Mouse (Mus musculus) layer of hippocampus, adult 18-20 months (tissue): ENCODE data around the gene Bmp7. TPM values are rescaled to one million over a fixed set of nuclear protein-coding genes. Genes with fewer than 3 reads are reported as not detected.

Experiments
- DNase-seq, 2 experiments: peaks; one replicate each; pipeline ENCODE4 v3.0.0; 2022; ENCODE audit warnings: low spot score in 2 of 2
- long read RNA-seq: library from polyadenylated mRNA; stranded (forward); transcript quantifications from one replicate; pipeline ENCODE4 v2.0.0, GENCODE M21; 2021
- total RNA-seq, 2 experiments: library from RNA; stranded (reverse); gene quantifications; 2 replicates each; pipeline ENCODE4 v1.2.3; 2021

Bmp7 gene
- 1 to 10 TPM; 4.8 to 5.1 TPM for total RNA-seq
- long read RNA-seq, transcript Bmp7-201 (7 exons, 3,670 nt): major isoform, 8 of 8 reads
- long read RNA-seq, partial matches to known transcripts: 0 of 8 reads
- long read RNA-seq, other reads (novel, unspliced or antisense): 0 of 8 reads

- DNase-seq: peak; percentile 4 to 26
These were observed at the start of gene Bmp7 for GRCm38 (mm10) chr2:172940003-172940798. Bmp7 (minus strand) TSS chr2:172940321.

- DNase-seq: no peak
These were observed 42.8 kb upstream of the Bmp7 start for GRCm38 (mm10) chr2:172982776-172983561.

- DNase-seq: no peak
These were observed 39.7 kb upstream of the Bmp7 start for GRCm38 (mm10) chr2:172979666-172980345.

GRCm38 (mm10) chr2:172978131-172978633 lies 38.1 kb upstream of the Bmp7 start:
- no peak for DNase-seq

DNA sequence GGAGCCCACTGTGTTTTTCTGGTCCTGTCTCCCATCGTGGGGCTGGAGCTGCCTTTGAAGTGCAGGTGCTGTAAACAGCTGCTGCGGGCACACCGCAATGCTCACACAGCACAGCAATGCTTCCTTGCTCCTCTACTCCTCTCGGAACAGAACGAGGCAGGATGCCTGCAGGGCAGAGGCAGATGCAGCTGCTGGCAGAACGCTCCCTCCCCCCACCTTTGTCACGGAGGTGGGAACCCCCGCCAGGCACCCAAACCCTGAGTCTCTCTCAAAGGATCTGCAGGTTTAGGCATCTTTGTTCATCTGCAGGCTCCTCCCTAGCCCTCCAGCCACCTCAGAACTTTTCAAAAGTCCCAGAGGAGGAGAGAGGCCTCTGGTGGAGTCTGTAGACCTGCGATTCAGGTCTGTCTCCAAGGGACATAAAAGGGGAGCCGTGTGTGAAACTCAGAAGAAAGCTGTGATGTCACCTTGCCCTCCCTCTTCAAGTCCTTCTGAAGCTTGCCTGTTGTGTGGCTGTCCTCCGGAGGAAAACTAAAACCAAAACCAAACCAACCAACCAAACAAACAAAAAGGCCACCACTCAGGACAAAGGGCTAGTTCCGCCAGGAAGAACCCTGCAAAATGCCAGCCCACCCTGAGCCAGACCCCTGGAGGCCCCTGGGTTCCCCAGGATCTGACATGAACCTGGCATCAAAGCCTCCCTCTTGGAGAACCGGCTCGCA lies 37.4 kb upstream of the Bmp7 start, which contains the start of gene Spo11:
Gene Spo11 (plus strand): TSS at position 292 of the 722 bp plus-strand sequence.
- no peak for DNase-seq

GRCm38 (mm10) chr2:172976661-172977238 lies 36.6 kb upstream of the Bmp7 start:
- DNase-seq: no peak

DNA sequence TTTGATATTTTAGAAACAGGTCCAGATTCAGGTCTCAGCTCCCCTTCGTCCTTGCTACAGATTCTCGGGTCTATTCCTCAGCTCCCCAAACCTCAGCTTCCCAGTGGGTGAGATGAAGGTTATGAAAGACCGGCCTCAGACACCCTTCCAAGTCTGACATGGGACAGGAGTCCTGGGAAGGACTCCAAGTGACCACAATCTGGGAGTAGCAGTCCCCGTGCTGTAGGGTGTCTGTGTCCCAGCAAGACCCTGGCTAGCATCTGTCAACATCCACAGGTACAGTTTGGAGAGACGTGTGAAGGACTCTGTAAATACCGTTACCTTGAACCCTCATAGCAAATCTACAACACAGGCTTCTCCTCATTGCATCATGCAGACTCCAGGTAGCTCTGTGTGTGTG lies 35.0 kb upstream of the Bmp7 start:
- DNase-seq: no peak

DNA sequence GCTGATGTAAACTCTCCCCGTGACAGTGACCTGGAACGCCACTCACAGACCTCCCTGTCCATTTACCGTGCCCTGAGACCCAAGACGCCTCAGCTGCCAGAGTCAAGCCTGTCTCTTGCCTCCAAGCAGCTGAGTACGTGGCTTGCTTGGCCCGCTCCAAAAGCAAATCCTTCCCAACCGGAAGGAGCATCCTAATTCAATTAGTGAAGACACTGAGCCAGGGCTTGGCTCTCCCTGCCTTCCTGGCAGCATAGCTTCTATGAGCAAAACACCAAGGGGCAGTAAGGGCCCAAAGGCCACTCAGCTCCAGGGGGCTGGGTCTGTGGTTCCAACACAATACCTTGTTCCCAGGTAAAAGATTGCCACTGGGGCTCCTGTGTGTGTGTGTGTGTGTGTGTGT lies 34.6 kb upstream of the Bmp7 start:
- DNase-seq: no peak

- DNase-seq: no peak
These were observed 33.9 kb upstream of the Bmp7 start for GRCm38 (mm10) chr2:172973806-172974565.

DNA sequence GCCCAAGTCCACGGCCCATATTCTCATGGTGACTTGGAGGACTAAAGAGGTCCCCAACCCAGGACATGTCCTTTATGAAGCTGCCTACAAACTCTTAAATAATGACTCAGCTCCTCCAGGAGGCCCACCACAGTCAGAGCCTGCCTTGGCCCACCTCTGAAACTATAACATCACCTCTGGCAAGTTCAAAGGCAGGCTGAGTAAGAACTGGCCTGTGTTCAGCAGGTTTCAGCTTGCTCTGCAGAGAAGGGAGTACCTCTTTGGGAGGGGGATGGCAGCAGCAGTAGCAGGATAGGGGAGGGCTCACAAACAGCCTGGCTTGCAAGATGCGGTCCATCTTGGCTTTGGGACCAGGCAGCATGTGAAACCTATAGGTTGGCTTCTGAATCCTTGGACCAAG lies 31.7 kb upstream of the Bmp7 start:
- DNase-seq: no peak

DNA sequence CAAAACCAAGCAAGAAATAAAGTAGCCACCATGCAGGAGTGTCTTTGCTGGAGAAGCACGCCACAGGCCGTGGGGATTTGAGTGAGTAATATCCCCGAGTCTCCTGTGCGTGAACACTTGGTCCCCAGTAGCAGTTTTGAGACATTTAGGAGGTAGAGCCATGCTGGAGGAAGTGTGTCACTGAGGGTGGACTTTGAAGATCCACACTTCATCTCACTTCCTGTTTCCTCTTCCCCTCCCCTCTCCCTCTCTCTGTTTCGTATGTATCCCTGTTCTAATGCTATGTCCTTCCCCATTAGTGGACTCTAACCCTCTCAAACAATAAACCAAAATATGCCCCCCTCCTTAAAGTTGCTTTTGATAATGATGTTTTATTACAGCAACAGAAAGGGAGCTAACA lies 26.4 kb upstream of the Bmp7 start:
- DNase-seq: no peak

GRCm38 (mm10) chr2:172965249-172965648 lies 25.1 kb upstream of the Bmp7 start:
- no peak for DNase-seq

DNA sequence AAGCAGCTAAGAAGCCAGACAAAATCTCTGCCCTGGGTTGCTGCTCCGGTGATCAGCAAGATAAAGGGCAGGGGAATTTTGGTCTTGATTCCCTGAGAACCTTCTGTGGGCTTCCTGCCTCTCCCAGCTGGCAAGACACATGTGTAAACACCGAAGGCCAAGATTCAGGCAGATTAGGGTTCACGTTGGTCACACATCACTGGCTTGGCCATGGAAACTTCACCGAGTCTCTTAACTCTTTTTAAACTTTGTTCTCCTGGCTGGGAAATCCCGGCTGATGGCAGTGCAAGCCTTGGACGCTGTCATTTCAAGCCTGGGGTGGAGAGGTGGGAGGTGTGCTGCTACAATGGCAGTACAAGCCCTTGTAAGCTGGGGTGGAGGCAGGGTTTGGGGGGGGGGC lies 21.1 kb upstream of the Bmp7 start:
- DNase-seq: no peak

- no peak for DNase-seq
These were observed 20.2 kb upstream of the Bmp7 start for GRCm38 (mm10) chr2:172960350-172960749.

DNA sequence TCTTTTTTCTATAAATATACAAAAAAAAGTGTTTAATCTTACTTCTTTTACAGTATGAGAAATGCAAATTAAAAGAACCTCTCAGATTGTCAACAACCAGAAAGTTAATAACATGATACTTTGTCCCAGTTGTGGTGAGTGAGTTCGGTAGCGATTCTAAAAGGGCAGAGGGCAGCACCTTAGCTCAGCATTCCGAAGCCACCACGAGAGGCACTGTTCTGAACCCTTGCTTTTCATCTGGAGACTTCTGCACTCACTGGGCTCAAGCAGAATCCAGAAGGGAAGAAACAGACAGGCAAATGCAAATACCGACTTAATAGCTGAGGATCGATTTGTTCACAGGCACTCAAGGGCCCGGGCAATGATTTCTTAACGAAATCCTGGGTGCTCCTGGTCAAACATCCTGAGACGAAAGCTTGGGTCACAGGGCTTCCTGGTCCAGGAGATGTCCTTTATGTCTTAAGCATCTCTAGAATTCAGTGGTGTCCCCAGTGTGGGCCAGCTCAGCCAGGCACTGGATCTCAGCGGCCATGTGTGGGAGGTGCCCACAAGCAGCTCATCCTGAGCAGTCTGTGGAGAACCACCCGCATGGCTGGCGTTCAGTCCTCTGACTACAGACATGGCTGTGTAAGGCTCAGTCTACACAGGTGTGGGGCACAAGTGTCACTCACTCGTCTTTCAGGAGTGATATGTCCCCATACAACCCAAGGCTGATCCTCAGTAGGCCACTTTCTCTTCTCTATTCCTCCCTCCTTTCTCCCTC lies 19.1 kb upstream of the Bmp7 start:
- no peak for DNase-seq

GRCm38 (mm10) chr2:172958579-172958978 lies 18.5 kb upstream of the Bmp7 start:
- DNase-seq: no peak

DNA sequence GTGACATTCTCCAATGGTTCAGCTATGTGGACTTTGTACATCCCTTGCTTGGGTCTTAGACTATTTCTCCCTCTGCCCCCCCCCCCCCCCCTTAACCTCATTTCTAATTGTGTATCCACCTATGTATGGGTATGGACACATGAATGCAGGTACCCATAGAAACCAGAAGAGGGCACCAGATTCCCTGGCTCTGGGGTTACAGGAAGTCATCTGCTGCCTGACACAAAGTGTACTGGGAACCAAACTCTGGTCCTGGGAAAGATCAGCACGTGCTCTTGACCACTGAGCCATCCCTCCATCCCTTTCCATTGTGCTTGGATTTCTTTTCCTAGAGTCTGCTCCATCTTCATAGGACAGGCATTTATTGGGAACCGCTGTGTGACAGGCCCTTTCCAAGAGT lies 11.9 kb upstream of the Bmp7 start:
- DNase-seq: no peak

- no peak for DNase-seq
These were observed 10.6 kb upstream of the Bmp7 start for GRCm38 (mm10) chr2:172950722-172951121.
